Mouse (Mus musculus) small intestine, adult 2 months (tissue): Measurements from ENCODE around the gene Mthfr.

ENCODE experiments used
- CTCF ChIP-seq: fragments of 200-500 bp; IDR thresholded peaks from 2 replicates; pipeline ENCODE4 v1.5.1; 2012; ENCODE audit warnings: low read depth, mild to moderate bottlenecking, control low read depth, inconsistent platforms, low read length, moderate library complexity, mixed read lengths; ENCODE audit not compliant: insufficient replicate concordance, insufficient read length; ENCODE audit errors: extremely low read depth
- POLR2A ChIP-seq: fragments of 200-500 bp; IDR thresholded peaks from 2 replicates; pipeline ENCODE4 v1.6.1; 2012; ENCODE audit warnings: low read depth, mild to moderate bottlenecking, control low read depth, inconsistent platforms, low read length, moderate library complexity

GRCm38 (mm10) chr4:148060120-148061085, 21.5 kb downstream of the Mthfr start:
- peak; percentile 65; the same call in 1 of the 2 replicates for TF ChIP-seq CTCF
- no peak for TF ChIP-seq POLR2A
